Mouse (Mus musculus): Measurements from ENCODE around the gene Fam98b.

- TF ChIP-seq CTCF (IDR thresholded peaks at IDR 0.05; ENCODE audit: low read depth) (no peak), EP300 (optimal IDR thresholded peaks at IDR 0.05) (no peak)
Observed at GRCm38 (mm10) chr2:117203350-117203749, 46.2 kb upstream of the Fam98b start.
